Mouse (Mus musculus): ENCODE measurements around the gene Eno1. TPM values are rescaled to one million over a fixed set of nuclear protein-coding genes. Genes with fewer than 3 reads are reported as not detected.

Eno1 gene
- polyA plus RNA-seq, 2 experiments = 215 to 488 TPM

- Histone ChIP-seq H3K27me3 (ENCODE audit: control insufficient read depth, insufficient read depth, low read length) (no peaks in the 10 kb centered on the region), H3K9ac (replicated peaks) (no peak overlapping the region), H3K4me2 (ENCODE audit: low read depth) (peak overlapping the region; percentile 4; the same call in 1 of the 2 replicates), H3K4me3 (ENCODE audit: insufficient read depth in 1 of 2, low read depth in 2 of 2, low read length in 2 of 2) (no peak overlapping the region), H3K4me1 (replicated peaks; ENCODE audit: control insufficient read depth in 2 of 2, insufficient read depth in 2 of 2, low read length in 1 of 2) (peaks cover 22 to 28% of the 10 kb centered on the region in 2 experiments), H3K27ac (no peak overlapping the region), H3K9me3 (ENCODE audit: control insufficient read depth, low read length) (no peaks in the 10 kb centered on the region), H3K36me3 (replicated peaks; ENCODE audit: control insufficient read depth, insufficient read depth, low read depth) (peaks cover 42% of the 10 kb centered on the region)
- no peak for DNase-seq (ENCODE audit: low read depth in 3 of 3, low spot score in 3 of 3)
- no peak for ATAC-seq (ENCODE audit: insufficient read depth)
- 67% methylated on average over 1 of the region's 1 CpGs for WGBS (ENCODE audit: insufficient replicate concordance)
- TF ChIP-seq CTCF (IDR thresholded peaks at IDR 0.05; ENCODE audit: low read depth) = no peak
- no peak for TF ChIP-seq EP300 (IDR thresholded peaks at IDR 0.05; ENCODE audit: low read depth)
These were observed 3.9 kb downstream of the Eno1 start for GRCm38 (mm10) chr4:150240381-150240886.

GRCm38 (mm10) chr4:150241708-150242107 lies 5.2 kb downstream of the Eno1 start:
- WGBS (ENCODE audit: insufficient replicate concordance) = 64% methylated on average over 4 of the region's 4 CpGs
- H3K9me3 ChIP-seq (ENCODE audit: control insufficient read depth, low read length) = no peaks in the 10 kb centered on the region
- no peak overlapping the region for H3K9ac ChIP-seq (replicated peaks)
- peaks cover 54% of the 10 kb centered on the region for H3K36me3 ChIP-seq (replicated peaks; ENCODE audit: control insufficient read depth, insufficient read depth, low read depth)
- no peaks in the 10 kb centered on the region for H3K27me3 ChIP-seq (ENCODE audit: control insufficient read depth, insufficient read depth, low read length)
- peaks cover 15 to 21% of the 10 kb centered on the region in 2 experiments for H3K4me1 ChIP-seq (replicated peaks; ENCODE audit: control insufficient read depth in 2 of 2, insufficient read depth in 2 of 2, low read length in 1 of 2)
- no peak overlapping the region for H3K27ac ChIP-seq
- ATAC-seq (ENCODE audit: insufficient read depth) (no peak), DNase-seq (ENCODE audit: low read depth in 3 of 3, low spot score in 3 of 3) (no peak)
- TF ChIP-seq CTCF (IDR thresholded peaks at IDR 0.05; ENCODE audit: low read depth) = no peak
- H3K4me2 ChIP-seq (ENCODE audit: low read depth) = no peak overlapping the region
- no peak overlapping the region for H3K4me3 ChIP-seq (ENCODE audit: insufficient read depth in 1 of 2, low read depth in 2 of 2, low read length in 2 of 2)

- TF ChIP-seq CTCF (IDR thresholded peaks at IDR 0.05; ENCODE audit: low read depth) (no peak), EP300 (IDR thresholded peaks at IDR 0.05; ENCODE audit: low read depth) (no peak)
- Histone ChIP-seq H3K9me3 (ENCODE audit: control insufficient read depth, low read length) (no peaks in the 10 kb centered on the region), H3K4me1 (replicated peaks; ENCODE audit: control insufficient read depth in 2 of 2, insufficient read depth in 2 of 2, low read length in 1 of 2) (peaks cover 14 to 21% of the 10 kb centered on the region in 2 experiments), H3K9ac (replicated peaks) (no peak overlapping the region), H3K27ac (no peak overlapping the region), H3K27me3 (ENCODE audit: control insufficient read depth, insufficient read depth, low read length) (no peaks in the 10 kb centered on the region), H3K4me2 (ENCODE audit: low read depth) (no peak overlapping the region), H3K36me3 (replicated peaks; ENCODE audit: control insufficient read depth, insufficient read depth, low read depth) (peaks cover 63% of the 10 kb centered on the region), H3K4me3 (ENCODE audit: insufficient read depth in 1 of 2, low read depth in 2 of 2, low read length in 2 of 2) (no peak overlapping the region)
- ATAC-seq (ENCODE audit: insufficient read depth) (no peak), DNase-seq (ENCODE audit: low read depth in 3 of 3, low spot score in 3 of 3) (no peak)
- WGBS (ENCODE audit: insufficient replicate concordance) = 62% methylated on average over 5 of the region's 5 CpGs
These were observed 6.2 kb downstream of the Eno1 start for GRCm38 (mm10) chr4:150242745-150243144.

GRCm38 (mm10) chr4:150245876-150246275 lies 9.4 kb downstream of the Eno1 start:
- no peak overlapping the region for H3K9ac ChIP-seq (replicated peaks)
- H3K27ac ChIP-seq = no peak overlapping the region
- no peak overlapping the region for H3K4me3 ChIP-seq (ENCODE audit: insufficient read depth in 1 of 2, low read depth in 2 of 2, low read length in 2 of 2)
- H3K4me1 ChIP-seq (replicated peaks; ENCODE audit: control insufficient read depth in 2 of 2, insufficient read depth in 2 of 2, low read length in 1 of 2) = no peaks in the 10 kb centered on the region
- H3K9me3 ChIP-seq (ENCODE audit: control insufficient read depth, low read length) = no peaks in the 10 kb centered on the region
- TF ChIP-seq EP300 (IDR thresholded peaks at IDR 0.05; ENCODE audit: low read depth) (no peak), CTCF (IDR thresholded peaks at IDR 0.05; ENCODE audit: low read depth) (no peak)
- no peak for DNase-seq (ENCODE audit: low read depth in 3 of 3, low spot score in 3 of 3)
- H3K4me2 ChIP-seq (ENCODE audit: low read depth) = no peak overlapping the region
- ATAC-seq (ENCODE audit: insufficient read depth) = no peak
- H3K36me3 ChIP-seq (replicated peaks; ENCODE audit: control insufficient read depth, insufficient read depth, low read depth) = peaks cover 72% of the 10 kb centered on the region
- H3K27me3 ChIP-seq (ENCODE audit: control insufficient read depth, insufficient read depth, low read length) = no peaks in the 10 kb centered on the region
- WGBS (ENCODE audit: insufficient replicate concordance) = 71% methylated on average over 2 of the region's 2 CpGs

- 57% methylated on average over 5 of the region's 5 CpGs for WGBS (ENCODE audit: insufficient replicate concordance)
These were observed 11.5 kb downstream of the Eno1 start for GRCm38 (mm10) chr4:150248009-150248408.

More at GRCm38 (mm10) chr4:150248009-150248408, 11.5 kb downstream of the Eno1 start:
- Histone ChIP-seq H3K4me1 (replicated peaks; ENCODE audit: control insufficient read depth in 2 of 2, insufficient read depth in 2 of 2, low read length in 1 of 2) (no peaks in the 10 kb centered on the region), H3K36me3 (replicated peaks; ENCODE audit: control insufficient read depth, insufficient read depth, low read depth) (peaks cover 51% of the 10 kb centered on the region), H3K4me3 (ENCODE audit: insufficient read depth in 1 of 2, low read depth in 2 of 2, low read length in 2 of 2) (no peak overlapping the region), H3K9me3 (ENCODE audit: control insufficient read depth, low read length) (no peaks in the 10 kb centered on the region), H3K27ac (no peak overlapping the region), H3K4me2 (ENCODE audit: low read depth) (no peak overlapping the region), H3K27me3 (ENCODE audit: control insufficient read depth, insufficient read depth, low read length) (no peaks in the 10 kb centered on the region), H3K9ac (replicated peaks) (no peak overlapping the region)
- ATAC-seq (ENCODE audit: insufficient read depth) = peak; percentile 44; the same call in 1 of the 2 replicates
- DNase-seq (ENCODE audit: low read depth in 3 of 3, low spot score in 3 of 3) = peak in 1 of 3 experiments; percentile 37
- TF ChIP-seq EP300 (IDR thresholded peaks at IDR 0.05; ENCODE audit: low read depth) = no peak
- TF ChIP-seq CTCF (IDR thresholded peaks at IDR 0.05; ENCODE audit: low read depth) = peak; percentile 98

Data from liver, embryonic 14.5 days (tissue).